Mouse (Mus musculus): ENCODE measurements around the gene Trafd1. TPM values are rescaled to one million over a fixed set of nuclear protein-coding genes. Genes with fewer than 3 reads are reported as not detected.

Gene Trafd1
- total RNA-seq (2023), result 100 to 1,000 TPM; 109 to 116 TPM

DNA sequence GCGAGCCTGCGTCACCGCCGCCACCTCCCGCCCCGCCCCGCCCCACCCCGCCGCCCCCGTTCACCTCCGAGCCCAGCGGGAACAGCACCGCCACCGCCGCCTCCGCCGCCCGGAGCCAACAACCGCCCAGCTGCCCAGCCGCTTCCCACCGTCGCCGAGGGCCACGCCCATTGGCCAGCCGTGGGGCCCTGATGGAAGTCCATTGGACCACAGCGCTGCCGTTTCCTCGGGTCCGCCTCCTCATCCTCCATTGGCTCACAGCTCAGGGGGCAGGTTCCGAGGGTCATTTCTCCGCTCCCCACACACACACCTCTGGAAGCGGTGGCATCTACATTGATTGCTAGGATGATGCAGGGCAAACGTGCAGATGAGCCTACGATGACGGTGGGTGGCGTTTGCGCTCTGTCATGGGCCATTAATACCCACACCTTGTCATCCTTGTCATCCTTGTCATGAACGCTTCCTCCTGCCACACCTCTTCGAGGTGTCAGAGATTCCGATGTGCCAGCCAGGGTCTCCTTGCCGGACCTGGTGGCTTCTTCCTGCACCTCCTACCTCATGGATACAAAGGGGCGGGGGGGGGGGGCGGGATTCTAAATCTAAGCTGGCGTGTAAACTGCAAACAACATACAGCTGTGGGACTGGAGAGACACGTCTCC, at the start of gene Trafd1:
Gene Trafd1 (minus strand): TSS at position 172 of the 659 bp plus-strand sequence.

GRCm38 (mm10) chr5:121397187-121398145, 12.0 kb upstream of the Trafd1 start, which contains the start of gene Naa25:
TSS of gene Naa25 (plus strand) at chr5:121397936.

Other genes with a start within 250 kb of the Trafd1 start
- 10 to 100 TPM; 35.9 to 37.9 TPM for gene Ptpn11, start 194.2 kb downstream of the Trafd1 start, total RNA-seq (2023)
- gene Rpl6, start 181.2 kb downstream of the Trafd1 start, total RNA-seq (2023), result 100 to 1,000 TPM; 682 to 717 TPM
- 10 to 100 TPM; 35.1 to 41.1 TPM for gene Hectd4, start 165.4 kb downstream of the Trafd1 start, total RNA-seq (2023)
- 10 to 100 TPM; 10.8 to 11.5 TPM for gene Naa25, start 12.3 kb upstream of the Trafd1 start, total RNA-seq (2023)
- gene Tmem116, start 66.3 kb upstream of the Trafd1 start, total RNA-seq (2023), result 1 to 10 TPM in 1 of 2 experiments, not detected in 1; 1.4 TPM
- gene Erp29, start 66.9 kb upstream of the Trafd1 start, total RNA-seq (2023), result 100 to 1,000 TPM; 155 to 159 TPM
- not detected for gene Adam1b, start 117.8 kb upstream of the Trafd1 start, total RNA-seq (2023)
- gene Adam1a, start 159.8 kb upstream of the Trafd1 start, total RNA-seq (2023), result 1 to 10 TPM; 3.3 to 4.0 TPM
- gene Gm42878, start 159.8 kb upstream of the Trafd1 start, total RNA-seq (2023), result not detected
- gene Mapkapk5, start 160.3 kb upstream of the Trafd1 start, total RNA-seq (2023), result 10 to 100 TPM; 56.8 to 62.6 TPM
- gene Aldh2, start 208.2 kb upstream of the Trafd1 start, total RNA-seq (2023), result 100 to 1,000 TPM; 890 to 908 TPM
- 1 to 10 TPM; 4.4 to 4.8 TPM for gene Acad12, start 233.3 kb upstream of the Trafd1 start, total RNA-seq (2023)

Measured in neutrophil, adult 83 days (primary cell).